Mouse (Mus musculus) liver, embryonic 16.5 days (tissue): ENCODE results near the gene Rela. TPM values are rescaled to one million over a fixed set of nuclear protein-coding genes. Genes with fewer than 3 reads are reported as not detected.

Experiments used
- ATAC-seq: fragments of 200-750 bp; cut with Nextera tagmentation; 2 replicates; pipeline ENCODE4 v1.8.0; 2017; ENCODE audit warnings: low read depth, mild to moderate bottlenecking, moderate number of reproducible peaks, moderate library complexity
- H3K27ac ChIP-seq: fragments of 300-500 bp; sonication (generic); 2 replicates; pipeline ENCODE4 v1.5.1; 2014; ENCODE audit warnings: mild to moderate bottlenecking, low read length
- H3K27me3 ChIP-seq: fragments of 300-500 bp; sonication (generic); 2 replicates; pipeline ENCODE4 v1.6.1; 2014; ENCODE audit warnings: low read depth, low read length, mixed read lengths; ENCODE audit not compliant: control insufficient read depth, insufficient read depth
- H3K36me3 ChIP-seq: fragments of 300-500 bp; sonication (generic); 2 replicates; pipeline ENCODE4 v1.6.1; 2014; ENCODE audit warnings: mild to moderate bottlenecking; ENCODE audit not compliant: control insufficient read depth, insufficient read depth
- H3K4me1 ChIP-seq: fragments of 300-500 bp; sonication (generic); 2 replicates; pipeline ENCODE4 v1.6.1; 2014; ENCODE audit warnings: low read depth, low read length, mixed read lengths; ENCODE audit not compliant: control insufficient read depth
- H3K4me2 ChIP-seq: fragments of 300-500 bp; sonication (generic); 2 replicates; pipeline ENCODE4 v1.6.1; 2014; ENCODE audit warnings: low read depth, low read length, mixed read lengths
- H3K4me3 ChIP-seq: fragments of 300-500 bp; sonication (generic); 2 replicates; pipeline ENCODE4 v1.5.1; 2014; ENCODE audit warnings: low read depth, mild to moderate bottlenecking, low read length
- H3K9ac ChIP-seq: fragments of 300-500 bp; sonication (generic); 2 replicates; pipeline ENCODE4 v1.6.1; 2014; ENCODE audit warnings: low read depth, low read length
- H3K9me3 ChIP-seq: fragments of 300-500 bp; sonication (generic); replicated peaks from 2 replicates; pipeline ENCODE4 v1.6.1; 2016; ENCODE audit warnings: low read length; ENCODE audit not compliant: control insufficient read depth
- WGBS: fragments of 180-500 bp; shearing (Covaris S2); extraction: QIAGEN DNeasy Blood & Tissue Kit; methylation state at CpG from one replicate; pipeline ENCODE4 v1.1.7; 2014; ENCODE audit not compliant: insufficient replicate concordance; 5-methylcytosine and 5-hydroxymethylcytosine counted together
- microRNA-seq: library from miRNA; unstranded; fragments of <30 nt; microRNA quantifications from one replicate; pipeline ENCODE4, GENCODE M21; 2016
- polyA plus RNA-seq: library from polyadenylated mRNA; unstranded; fragments of >200 nt; fragmentation: Nextera tagmentation; extraction: Ambion mirVana; gene quantifications from 2 replicates; pipeline ENCODE4 v1.2.1, GENCODE M21; 2015

Gene Rela
- polyA plus RNA-seq, 1 experiment from 2014 or later = 23.6 TPM

- 79% methylated on average over 41 of the region's 41 CpGs for WGBS
- H3K36me3 ChIP-seq = peaks cover 53% of the 10 kb centered on the region
- peaks cover 28% of the 10 kb centered on the region for H3K4me1 ChIP-seq
- no peak overlapping the region for H3K9ac ChIP-seq
- no peak overlapping the region for H3K27ac ChIP-seq
- no peak overlapping the region for H3K4me3 ChIP-seq
- no peaks in the 10 kb centered on the region for H3K9me3 ChIP-seq
- no peak overlapping the region for H3K4me2 ChIP-seq
- no peaks in the 10 kb centered on the region for H3K27me3 ChIP-seq
- ATAC-seq = no peak
These were observed 58.7 kb downstream of the Rela start for GRCm38 (mm10) chr19:5695849-5696462.

Small RNAs within 50 kb of the gene (microRNA-seq; reads per million reads assigned to microRNA genes)
- gene Mir6987 = not detected

Other genes with a start within 250 kb of the Rela start
- 23.8 and 25.8 TPM in 2 replicates for gene Sart1, start 248.8 kb upstream of the Rela start, polyA plus RNA-seq
- 0.05 and 0.26 TPM in 2 replicates for gene Tsga10ip, start 235.0 kb upstream of the Rela start, polyA plus RNA-seq
- 61.4 and 64.5 TPM in 2 replicates for gene Drap1, start 212.5 kb upstream of the Rela start, polyA plus RNA-seq
- gene AI837181, start 212.3 kb upstream of the Rela start, polyA plus RNA-seq = 6.1 and 7.1 TPM in 2 replicates
- not detected in 2 replicates for gene Fosl1, start 189.9 kb upstream of the Rela start, polyA plus RNA-seq
- gene Ccdc85b, start 179.6 kb upstream of the Rela start, polyA plus RNA-seq = 0.86 and 0.97 TPM in 2 replicates
- gene Fibp, start 176.9 kb upstream of the Rela start, polyA plus RNA-seq = 25.9 and 27.2 TPM in 2 replicates
- 0.36 and 0.58 TPM in 2 replicates for gene Ctsw, start 169.0 kb upstream of the Rela start, polyA plus RNA-seq
- gene Efemp2, start 163.5 kb upstream of the Rela start, polyA plus RNA-seq = 13.5 and 15.8 TPM in 2 replicates
- gene Mus81, start 149.1 kb upstream of the Rela start, polyA plus RNA-seq = 12.7 and 15.6 TPM in 2 replicates
- 930 and 955 TPM in 2 replicates for gene Cfl1, start 147.0 kb upstream of the Rela start, polyA plus RNA-seq
- 0.09 and 0.14 TPM in 2 replicates for gene 1700020D05Rik, start 133.7 kb upstream of the Rela start, polyA plus RNA-seq
- 5.7 and 7.2 TPM in 2 replicates for gene Snx32, start 126.9 kb upstream of the Rela start, polyA plus RNA-seq
- 0.04 and 0.31 TPM in 2 replicates for gene Ovol1, start 76.8 kb upstream of the Rela start, polyA plus RNA-seq
- 3.5 and 4.4 TPM in 2 replicates for gene Ap5b1, start 69.5 kb upstream of the Rela start, polyA plus RNA-seq
- gene Rnaseh2c, start 35.6 kb upstream of the Rela start, polyA plus RNA-seq = 92.2 and 115 TPM in 2 replicates
- gene Kat5, start 27.2 kb upstream of the Rela start, polyA plus RNA-seq = 15.9 and 16.4 TPM in 2 replicates
- gene Sipa1, start 26.2 kb downstream of the Rela start, polyA plus RNA-seq = 19.7 and 22.3 TPM in 2 replicates
- gene Map3k11, start 51.3 kb downstream of the Rela start, polyA plus RNA-seq = 12.9 and 15.2 TPM in 2 replicates
- 8.2 and 9.7 TPM in 2 replicates for gene Pcnx3, start 51.4 kb downstream of the Rela start, polyA plus RNA-seq
- gene Kcnk7, start 66.9 kb downstream of the Rela start, polyA plus RNA-seq = 0.14 TPM in 2 replicates
- 104 and 105 TPM in 2 replicates for gene Ehbp1l1, start 88.8 kb downstream of the Rela start, polyA plus RNA-seq
- gene Fam89b, start 92.2 kb downstream of the Rela start, polyA plus RNA-seq = 29.7 and 32.5 TPM in 2 replicates
- gene Ltbp3, start 103.4 kb downstream of the Rela start, polyA plus RNA-seq = 0.74 and 4.6 TPM in 2 replicates
- gene Scyl1, start 133.9 kb downstream of the Rela start, polyA plus RNA-seq = 19.3 and 21.5 TPM in 2 replicates
- 13.9 and 14.0 TPM in 2 replicates for gene Frmd8, start 237.8 kb downstream of the Rela start, polyA plus RNA-seq
- 6.3 and 6.9 TPM in 2 replicates for gene Slc25a45, start 240.3 kb downstream of the Rela start, polyA plus RNA-seq